Mouse (Mus musculus) ES-E14 (cell line): ENCODE results near the gene Setx.

Experiments used
- MAFK ChIP-seq: IDR thresholded peaks from 2 replicates; pipeline ENCODE4 v1.6.1; 2014; ENCODE audit warnings: mild to moderate bottlenecking, low read depth, low read length, inconsistent platforms; ENCODE audit not compliant: insufficient read depth
- ZC3H11A ChIP-seq: IDR thresholded peaks from 2 replicates; pipeline ENCODE4 v1.6.1; 2012; ENCODE audit warnings: low read depth, mild to moderate bottlenecking, inconsistent platforms, low read length, borderline replicate concordance
- ZNF384 ChIP-seq: IDR thresholded peaks from 2 replicates; pipeline ENCODE4 v1.6.1; 2012; ENCODE audit warnings: low read depth, low read length, inconsistent platforms

- TF ChIP-seq ZC3H11A (no peak), ZNF384 (no peak), MAFK (no peak)
These were observed 77.4 kb downstream of the Setx start for GRCm38 (mm10) chr2:29201223-29201955.
